Mouse (Mus musculus) C2C12 (cell line): ENCODE data around the gene Slc35a1. TPM values are rescaled to one million over a fixed set of nuclear protein-coding genes. Genes with fewer than 3 reads are reported as not detected.

Experiments
- H3K27me3 ChIP-seq: one replicate; pipeline ENCODE4 v1.6.1; 2011; ENCODE audit not compliant: control insufficient read depth, insufficient read depth, insufficient read length
- H3K36me3 ChIP-seq: one replicate; pipeline ENCODE4 v1.6.1; 2011; ENCODE audit not compliant: control insufficient read depth, insufficient read depth
- H3K4me3 ChIP-seq: one replicate; pipeline ENCODE4 v1.5.1; 2011; ENCODE audit warnings: mild to moderate bottlenecking, control low read depth; ENCODE audit not compliant: poor library complexity, insufficient read depth, severe bottlenecking
- H3K79me2 ChIP-seq: one replicate; pipeline ENCODE4 v1.6.1; 2011; ENCODE audit not compliant: control insufficient read depth, insufficient read depth
- H3K79me3 ChIP-seq: one replicate; pipeline ENCODE4 v1.6.1; 2011; ENCODE audit warnings: low read depth, control low read depth
- H3ac ChIP-seq: one replicate; pipeline ENCODE3; 2011; ENCODE audit warnings: low read depth; ENCODE audit not compliant: control insufficient read depth, insufficient read length
- CEBPB ChIP-seq: IDR thresholded peaks from one replicate; pipeline ENCODE4 v1.6.1; 2011; ENCODE audit warnings: low read depth, mild to moderate bottlenecking, control low read depth, moderate library complexity
- CTCF ChIP-seq: IDR thresholded peaks from one replicate; pipeline ENCODE4 v1.5.1; 2011; ENCODE audit not compliant: control insufficient read depth, insufficient read depth, insufficient read length
- FOSL1 ChIP-seq: IDR thresholded peaks from one replicate; pipeline ENCODE4 v1.8.0; 2011; ENCODE audit warnings: mild to moderate bottlenecking, low read length; ENCODE audit not compliant: poor library complexity, insufficient read depth, severe bottlenecking
- MAX ChIP-seq: IDR thresholded peaks from one replicate; pipeline ENCODE4 v1.6.1; 2011; ENCODE audit warnings: mild to moderate bottlenecking, control low read depth
- MYOD1 ChIP-seq: IDR thresholded peaks from one replicate; pipeline ENCODE4 v1.6.1; 2011; ENCODE audit warnings: low read depth; ENCODE audit not compliant: control insufficient read depth, insufficient read length
- MYOG ChIP-seq: IDR thresholded peaks from one replicate; pipeline ENCODE4 v1.6.1; 2011; ENCODE audit not compliant: control insufficient read depth, insufficient read length; ENCODE audit errors: extremely low read depth
- USF1 ChIP-seq: IDR thresholded peaks from one replicate; pipeline ENCODE4 v1.6.1; 2011; ENCODE audit warnings: low read depth, mild to moderate bottlenecking, control low read depth, moderate library complexity
- polyA plus RNA-seq: library from polyadenylated mRNA; unstranded; fragments of >200 nt; fragmentation: generic; extraction: Trizol; gene quantifications from one replicate; pipeline ENCODE4 v1.2.1, GENCODE M21; 2012; ENCODE audit warnings: missing spikeins

Gene Slc35a1
- polyA plus RNA-seq, 1 experiment: 18.4 TPM

DNA sequence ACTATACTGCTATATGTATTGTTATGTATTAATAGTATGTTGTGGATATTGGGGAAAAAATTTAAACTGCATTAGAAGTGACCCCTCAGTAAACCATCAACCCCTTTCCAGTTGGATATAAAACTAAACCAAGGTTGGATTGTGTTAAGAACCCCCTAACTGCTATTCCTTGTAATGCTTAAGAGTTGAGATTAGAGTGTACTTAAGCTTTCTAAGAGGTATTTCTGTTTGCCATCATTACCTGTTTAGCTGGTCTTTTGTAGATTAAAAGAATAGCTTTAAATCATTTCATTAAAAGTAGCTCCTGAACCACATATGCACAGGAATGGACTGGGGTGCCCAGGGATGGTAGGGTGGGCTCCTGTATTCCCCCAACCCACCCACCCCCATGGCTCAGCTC, 42.5 kb downstream of the Slc35a1 start:
- H3K79me3 ChIP-seq: no peaks in the 10 kb centered on the region
- no peak overlapping the region for H3K4me3 ChIP-seq
- H3K36me3 ChIP-seq: peaks cover 24% of the 10 kb centered on the region
- H3K27me3 ChIP-seq: no peaks in the 10 kb centered on the region
- no peak for TF ChIP-seq MAX
- TF ChIP-seq CTCF: no peak
- no peak for TF ChIP-seq CEBPB
- no peak for TF ChIP-seq USF1
- TF ChIP-seq FOSL1: no peak
- TF ChIP-seq MYOG: no peak
- no peak for TF ChIP-seq MYOD1
- H3ac ChIP-seq: no peak overlapping the region
- no peaks in the 10 kb centered on the region for H3K79me2 ChIP-seq

GRCm38 (mm10) chr4:34640731-34641130, 46.5 kb downstream of the Slc35a1 start:
- TF ChIP-seq FOSL1 (no peak), CEBPB (no peak), MYOD1 (no peak)
- H3K36me3 ChIP-seq: peaks cover 20% of the 10 kb centered on the region
- H3ac ChIP-seq: no peak overlapping the region
- no peaks in the 10 kb centered on the region for H3K27me3 ChIP-seq
- no peaks in the 10 kb centered on the region for H3K79me3 ChIP-seq
- no peaks in the 10 kb centered on the region for H3K79me2 ChIP-seq
- H3K4me3 ChIP-seq: no peak overlapping the region

GRCm38 (mm10) chr4:34639745-34640364, 47.4 kb downstream of the Slc35a1 start:
- TF ChIP-seq MYOG: no peak
- TF ChIP-seq FOSL1: no peak
- TF ChIP-seq USF1: no peak
- TF ChIP-seq MAX: no peak
- Histone ChIP-seq H3K36me3 (peaks cover 20% of the 10 kb centered on the region), H3K79me3 (no peaks in the 10 kb centered on the region), H3K27me3 (no peaks in the 10 kb centered on the region), H3K79me2 (no peaks in the 10 kb centered on the region), H3ac (no peak overlapping the region), H3K4me3 (no peak overlapping the region)

DNA sequence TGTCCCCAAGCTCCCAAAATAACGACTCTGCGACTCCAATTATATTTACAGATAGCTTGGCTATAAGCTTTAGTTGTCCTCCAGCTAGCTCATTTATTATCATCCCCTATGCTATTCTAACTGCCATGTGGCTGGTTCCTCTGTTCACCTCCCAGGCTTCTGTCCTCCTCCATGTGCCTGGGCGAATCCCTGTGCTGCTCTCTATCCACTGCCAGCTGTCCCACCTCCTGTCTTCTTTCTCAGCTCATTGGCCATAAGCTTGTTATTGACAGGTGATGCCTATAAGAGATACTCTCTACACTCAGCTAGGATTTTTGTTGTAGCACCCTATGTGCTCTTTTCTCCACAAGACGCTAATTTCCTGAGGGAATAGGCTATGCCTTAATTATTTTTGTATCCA, 49.4 kb downstream of the Slc35a1 start:
- Histone ChIP-seq H3K27me3 (no peaks in the 10 kb centered on the region), H3K79me3 (no peaks in the 10 kb centered on the region), H3K36me3 (peaks cover 24% of the 10 kb centered on the region), H3K4me3 (no peak overlapping the region), H3K79me2 (no peaks in the 10 kb centered on the region), H3ac (no peak overlapping the region)
- TF ChIP-seq CEBPB: no peak
- no peak for TF ChIP-seq MAX
- TF ChIP-seq MYOG: no peak
- TF ChIP-seq CTCF: no peak
- no peak for TF ChIP-seq MYOD1
- TF ChIP-seq USF1: no peak
- no peak for TF ChIP-seq FOSL1

GRCm38 (mm10) chr4:34637386-34637785, 49.9 kb downstream of the Slc35a1 start:
- peaks cover 20% of the 10 kb centered on the region for H3K36me3 ChIP-seq
- no peaks in the 10 kb centered on the region for H3K79me3 ChIP-seq
- no peaks in the 10 kb centered on the region for H3K27me3 ChIP-seq
- H3ac ChIP-seq: no peak overlapping the region
- TF ChIP-seq CEBPB: no peak
- no peak for TF ChIP-seq MYOG
- TF ChIP-seq MYOD1: no peak
- TF ChIP-seq MAX: no peak
- TF ChIP-seq FOSL1: no peak
- no peak for TF ChIP-seq USF1
- TF ChIP-seq CTCF: no peak
- H3K79me2 ChIP-seq: no peaks in the 10 kb centered on the region
- no peak overlapping the region for H3K4me3 ChIP-seq

- peaks cover 14% of the 10 kb centered on the region for H3K36me3 ChIP-seq
- no peak overlapping the region for H3ac ChIP-seq
- no peaks in the 10 kb centered on the region for H3K79me2 ChIP-seq
- TF ChIP-seq MAX: no peak
- TF ChIP-seq CTCF: no peak
- no peak for TF ChIP-seq CEBPB
- no peak for TF ChIP-seq MYOG
- TF ChIP-seq USF1: no peak
- TF ChIP-seq MYOD1: no peak
- no peak for TF ChIP-seq FOSL1
- no peaks in the 10 kb centered on the region for H3K79me3 ChIP-seq
- no peaks in the 10 kb centered on the region for H3K27me3 ChIP-seq
- no peak overlapping the region for H3K4me3 ChIP-seq
Observed at GRCm38 (mm10) chr4:34636036-34636435, 51.2 kb downstream of the Slc35a1 start.
